Mouse (Mus musculus): ENCODE measurements at regions not wholly inside any gene's neighbourhood (a gene's known extent, or its start where the extent isn't known, plus 50 kb on each side); places are given as distances from the start of the nearest gene placed in this dataset.

DNA sequence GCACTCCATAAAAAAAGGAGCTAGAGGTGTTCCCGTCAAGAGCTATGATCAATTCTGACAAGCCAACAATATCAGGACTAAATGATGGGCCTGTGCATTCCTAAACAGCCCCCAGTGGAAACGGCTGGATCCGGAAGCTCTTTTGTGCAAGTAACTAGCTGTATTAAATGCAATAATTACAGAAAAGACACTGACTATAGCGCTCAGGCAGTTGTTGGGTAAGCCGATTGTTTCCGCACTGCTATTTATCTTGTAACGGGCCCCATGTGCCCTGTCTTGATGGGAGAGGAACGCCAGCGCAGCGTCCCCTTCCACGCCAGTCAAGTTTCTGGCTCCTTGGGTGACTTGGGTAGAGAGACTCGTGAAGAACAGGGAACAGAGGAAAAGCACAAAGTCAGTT lies 142.4 kb upstream of the Sp8 start:
- TF ChIP-seq POLR2A (IDR thresholded peaks at IDR 0.05; ENCODE audit: extremely low read depth, insufficient read depth, low read length) (no peak), CTCF (IDR thresholded peaks at IDR 0.05; ENCODE audit: low read depth, low read length) (no peak)
- no peak overlapping the region for H3K4me3 ChIP-seq (ENCODE audit: insufficient read depth, low read depth, low read length)
- DNase-seq (ENCODE audit: extremely low read depth, low read depth, low spot score): no peak
- H3K27me3 ChIP-seq (ENCODE audit: control insufficient read depth, insufficient read depth, low read length): no peaks in the 10 kb centered on the region
- no peaks in the 10 kb centered on the region for H3K4me1 ChIP-seq (ENCODE audit: control insufficient read depth, insufficient read depth, low read length)
- no peaks in the 10 kb centered on the region for H3K79me2 ChIP-seq (ENCODE audit: control insufficient read depth, insufficient read depth, low read length)
- no peaks in the 10 kb centered on the region for H3K36me3 ChIP-seq (ENCODE audit: control insufficient read depth, insufficient read depth, low read length)
- 73% methylated on average over 12 of the region's 12 CpGs for WGBS
- no peak overlapping the region for H3K27ac ChIP-seq (replicated peaks; ENCODE audit: insufficient read depth, low read depth, low read length)
- no peak overlapping the region for H3K9ac ChIP-seq (ENCODE audit: low read depth, low read length)

DNA sequence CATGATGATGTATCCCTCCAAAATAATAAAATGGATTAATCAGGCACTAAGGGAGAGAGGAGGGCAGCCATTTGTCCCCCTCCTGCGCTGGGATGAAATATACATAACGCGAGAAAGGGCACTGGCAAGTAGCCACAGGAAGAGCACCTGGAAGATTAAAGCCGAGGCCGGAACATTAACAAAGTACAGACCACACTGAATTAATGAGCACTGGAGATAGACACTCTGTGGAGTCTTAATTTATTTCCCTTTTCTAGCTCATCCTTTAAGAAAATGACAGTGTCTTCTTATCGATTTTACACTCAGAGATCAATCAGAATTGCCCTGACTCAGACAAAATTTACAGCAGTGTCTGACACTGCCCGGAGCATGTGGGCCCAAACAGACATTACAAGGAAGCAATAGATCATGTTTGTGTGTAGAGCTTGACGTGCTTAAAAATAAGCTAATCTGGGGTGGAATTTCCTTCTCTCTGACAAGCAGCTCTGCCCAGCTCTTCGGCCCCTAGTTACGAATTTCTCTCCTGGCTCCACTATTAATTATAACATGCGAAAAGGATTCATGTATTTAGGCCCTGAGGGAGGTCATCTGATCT lies 143.0 kb upstream of the Sp8 start:
- DNase-seq (ENCODE audit: extremely low read depth, low read depth, low spot score): no peak
- no peaks in the 10 kb centered on the region for H3K79me2 ChIP-seq (ENCODE audit: control insufficient read depth, insufficient read depth, low read length)
- H3K9ac ChIP-seq (ENCODE audit: low read depth, low read length): no peak overlapping the region
- TF ChIP-seq CTCF (IDR thresholded peaks at IDR 0.05; ENCODE audit: low read depth, low read length) (no peak), POLR2A (IDR thresholded peaks at IDR 0.05; ENCODE audit: extremely low read depth, insufficient read depth, low read length) (no peak)
- H3K4me3 ChIP-seq (ENCODE audit: insufficient read depth, low read depth, low read length): no peak overlapping the region
- 72% methylated on average over 11 of the region's 11 CpGs for WGBS
- no peaks in the 10 kb centered on the region for H3K36me3 ChIP-seq (ENCODE audit: control insufficient read depth, insufficient read depth, low read length)
- no peaks in the 10 kb centered on the region for H3K4me1 ChIP-seq (ENCODE audit: control insufficient read depth, insufficient read depth, low read length)
- no peaks in the 10 kb centered on the region for H3K27me3 ChIP-seq (ENCODE audit: control insufficient read depth, insufficient read depth, low read length)
- H3K27ac ChIP-seq (replicated peaks; ENCODE audit: insufficient read depth, low read depth, low read length): no peak overlapping the region

DNA sequence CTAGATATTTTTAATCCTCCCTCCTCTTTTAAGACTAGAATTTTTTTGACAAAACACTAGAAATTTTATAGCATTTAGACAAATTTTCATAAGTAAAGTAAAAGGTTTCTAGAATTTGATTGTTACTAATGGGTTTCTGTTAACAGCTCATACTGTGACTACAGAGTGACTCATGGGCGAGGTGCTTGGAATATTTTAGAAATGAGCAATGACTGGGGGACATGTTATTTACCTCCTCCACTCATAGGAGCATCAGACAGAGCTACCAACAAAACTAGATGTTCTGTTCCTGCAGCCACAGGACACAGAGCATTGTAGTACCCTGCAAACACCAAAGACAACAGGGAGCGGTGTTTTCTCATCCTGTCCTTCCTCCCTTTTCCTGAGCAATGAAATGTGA lies 144.3 kb upstream of the Sp8 start:
- no peak overlapping the region for H3K27ac ChIP-seq (replicated peaks; ENCODE audit: insufficient read depth, low read depth, low read length)
- no peaks in the 10 kb centered on the region for H3K27me3 ChIP-seq (ENCODE audit: control insufficient read depth, insufficient read depth, low read length)
- H3K9ac ChIP-seq (ENCODE audit: low read depth, low read length): no peak overlapping the region
- H3K4me1 ChIP-seq (ENCODE audit: control insufficient read depth, insufficient read depth, low read length): no peaks in the 10 kb centered on the region
- 82% methylated on average over 2 of the region's 2 CpGs for WGBS
- TF ChIP-seq POLR2A (IDR thresholded peaks at IDR 0.05; ENCODE audit: extremely low read depth, insufficient read depth, low read length) (no peak), CTCF (IDR thresholded peaks at IDR 0.05; ENCODE audit: low read depth, low read length) (no peak)
- H3K4me3 ChIP-seq (ENCODE audit: insufficient read depth, low read depth, low read length): no peak overlapping the region
- DNase-seq (ENCODE audit: extremely low read depth, low read depth, low spot score): no peak
- no peaks in the 10 kb centered on the region for H3K36me3 ChIP-seq (ENCODE audit: control insufficient read depth, insufficient read depth, low read length)
- no peaks in the 10 kb centered on the region for H3K79me2 ChIP-seq (ENCODE audit: control insufficient read depth, insufficient read depth, low read length)

DNA sequence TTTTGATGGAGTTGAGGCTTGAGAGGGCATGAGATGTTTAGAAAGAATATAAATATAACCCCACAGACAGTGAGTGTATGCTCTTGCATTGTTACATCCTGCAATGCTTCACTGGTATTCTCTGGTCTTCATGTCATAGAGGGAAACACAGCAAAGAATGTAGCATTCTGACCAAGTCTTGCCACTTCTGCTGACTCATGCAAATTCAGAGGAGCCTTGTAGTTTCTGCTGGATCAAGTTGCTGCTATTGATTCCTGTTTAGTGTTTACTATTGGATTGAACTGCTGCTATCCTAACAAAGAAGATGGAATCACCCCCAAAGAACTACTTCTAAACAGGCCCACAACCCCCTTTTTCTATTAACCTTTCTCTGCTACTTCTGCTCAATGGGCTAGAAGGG lies 148.0 kb upstream of the Sp8 start:
- no peak for TF ChIP-seq POLR2A (IDR thresholded peaks at IDR 0.05; ENCODE audit: extremely low read depth, insufficient read depth, low read length)
- no peak for TF ChIP-seq CTCF (IDR thresholded peaks at IDR 0.05; ENCODE audit: low read depth, low read length)
- Histone ChIP-seq H3K9ac (ENCODE audit: low read depth, low read length) (no peak overlapping the region), H3K4me1 (ENCODE audit: control insufficient read depth, insufficient read depth, low read length) (no peaks in the 10 kb centered on the region; the same call in 1 of the 2 replicates)

DNA sequence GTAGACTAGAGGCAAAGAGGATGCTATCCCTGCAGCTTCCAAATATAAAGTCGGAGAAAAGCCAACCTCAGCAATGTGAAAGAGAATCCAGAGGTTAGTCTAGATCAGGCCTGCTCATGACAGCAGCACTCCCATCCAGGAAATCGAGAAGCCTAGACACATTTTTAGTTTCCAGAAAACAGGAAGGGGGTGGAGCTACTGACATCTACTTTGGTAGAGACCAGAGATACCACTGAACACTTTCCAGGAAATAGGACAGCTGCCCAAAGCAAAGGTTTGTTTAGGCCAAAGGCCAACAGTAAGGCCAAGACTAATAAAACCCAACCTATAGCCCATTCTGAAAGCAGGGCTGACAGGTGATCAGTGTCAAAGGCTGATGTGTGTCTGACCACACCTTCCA lies 151.4 kb upstream of the Sp8 start:
- Histone ChIP-seq H3K27me3 (ENCODE audit: control insufficient read depth, insufficient read depth, low read length) (no peaks in the 10 kb centered on the region), H3K4me1 (ENCODE audit: control insufficient read depth, insufficient read depth, low read length) (no peaks in the 10 kb centered on the region; the same call in 1 of the 2 replicates), H3K79me2 (ENCODE audit: control insufficient read depth, insufficient read depth, low read length) (no peaks in the 10 kb centered on the region), H3K27ac (replicated peaks; ENCODE audit: insufficient read depth, low read depth, low read length) (no peak overlapping the region), H3K9ac (ENCODE audit: low read depth, low read length) (no peak overlapping the region), H3K36me3 (ENCODE audit: control insufficient read depth, insufficient read depth, low read length) (no peaks in the 10 kb centered on the region), H3K4me3 (ENCODE audit: insufficient read depth, low read depth, low read length) (no peak overlapping the region)
- TF ChIP-seq CTCF (IDR thresholded peaks at IDR 0.05; ENCODE audit: low read depth, low read length): no peak
- no peak for TF ChIP-seq POLR2A (IDR thresholded peaks at IDR 0.05; ENCODE audit: extremely low read depth, insufficient read depth, low read length)
- no peak for DNase-seq (ENCODE audit: extremely low read depth, low read depth, low spot score)
- WGBS: 50% methylated on average over 2 of the region's 2 CpGs

More for the DNA sequence above, 148.0 kb upstream of the Sp8 start:
- no peak overlapping the region for H3K27ac ChIP-seq (replicated peaks; ENCODE audit: insufficient read depth, low read depth, low read length)
- H3K27me3 ChIP-seq (ENCODE audit: control insufficient read depth, insufficient read depth, low read length): no peaks in the 10 kb centered on the region
- no peaks in the 10 kb centered on the region for H3K36me3 ChIP-seq (ENCODE audit: control insufficient read depth, insufficient read depth, low read length)
- no peak for DNase-seq (ENCODE audit: extremely low read depth, low read depth, low spot score)
- H3K4me3 ChIP-seq (ENCODE audit: insufficient read depth, low read depth, low read length): no peak overlapping the region
- no peaks in the 10 kb centered on the region for H3K79me2 ChIP-seq (ENCODE audit: control insufficient read depth, insufficient read depth, low read length)

DNA sequence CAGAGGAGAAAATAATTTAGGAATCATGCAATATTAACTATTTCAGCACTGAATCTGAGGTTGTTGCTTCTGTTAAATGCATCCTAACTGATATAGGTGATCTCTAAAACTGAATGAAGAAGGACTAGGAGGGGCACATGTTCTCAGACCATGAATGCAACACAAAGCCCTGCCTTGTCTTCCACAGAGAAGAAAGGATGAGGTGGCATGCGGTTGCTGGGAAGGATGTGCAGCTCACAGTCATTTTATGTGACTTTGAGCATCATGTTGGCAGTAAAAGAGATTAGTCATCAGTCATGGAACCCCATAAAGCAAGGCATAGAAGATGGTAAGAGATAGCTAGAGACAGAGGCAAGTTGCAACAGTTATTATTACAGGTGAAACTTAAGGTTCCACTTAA lies 163.2 kb upstream of the Sp8 start:
- no peaks in the 10 kb centered on the region for H3K79me2 ChIP-seq (ENCODE audit: control insufficient read depth, insufficient read depth, low read length)
- H3K36me3 ChIP-seq (ENCODE audit: control insufficient read depth, insufficient read depth, low read length): no peaks in the 10 kb centered on the region
- 91% methylated on average over 1 of the region's 1 CpGs for WGBS
- no peak overlapping the region for H3K27ac ChIP-seq (replicated peaks; ENCODE audit: insufficient read depth, low read depth, low read length)
- no peaks in the 10 kb centered on the region for H3K4me1 ChIP-seq (ENCODE audit: control insufficient read depth, insufficient read depth, low read length)
- TF ChIP-seq CTCF (IDR thresholded peaks at IDR 0.05; ENCODE audit: low read depth, low read length) (no peak), POLR2A (IDR thresholded peaks at IDR 0.05; ENCODE audit: extremely low read depth, insufficient read depth, low read length) (no peak)
- H3K27me3 ChIP-seq (ENCODE audit: control insufficient read depth, insufficient read depth, low read length): no peaks in the 10 kb centered on the region
- no peak for DNase-seq (ENCODE audit: extremely low read depth, low read depth, low spot score)
- no peak overlapping the region for H3K9ac ChIP-seq (ENCODE audit: low read depth, low read length)
- H3K4me3 ChIP-seq (ENCODE audit: insufficient read depth, low read depth, low read length): no peak overlapping the region

Measured in liver, adult 2 months (tissue).